Mouse (Mus musculus): ENCODE results near the gene Ext2. TPM values are rescaled to one million over a fixed set of nuclear protein-coding genes. Genes with fewer than 3 reads are reported as not detected.

The Ext2 gene
- polyA plus RNA-seq, 2 experiments: 80.7 to 115 TPM

DNA sequence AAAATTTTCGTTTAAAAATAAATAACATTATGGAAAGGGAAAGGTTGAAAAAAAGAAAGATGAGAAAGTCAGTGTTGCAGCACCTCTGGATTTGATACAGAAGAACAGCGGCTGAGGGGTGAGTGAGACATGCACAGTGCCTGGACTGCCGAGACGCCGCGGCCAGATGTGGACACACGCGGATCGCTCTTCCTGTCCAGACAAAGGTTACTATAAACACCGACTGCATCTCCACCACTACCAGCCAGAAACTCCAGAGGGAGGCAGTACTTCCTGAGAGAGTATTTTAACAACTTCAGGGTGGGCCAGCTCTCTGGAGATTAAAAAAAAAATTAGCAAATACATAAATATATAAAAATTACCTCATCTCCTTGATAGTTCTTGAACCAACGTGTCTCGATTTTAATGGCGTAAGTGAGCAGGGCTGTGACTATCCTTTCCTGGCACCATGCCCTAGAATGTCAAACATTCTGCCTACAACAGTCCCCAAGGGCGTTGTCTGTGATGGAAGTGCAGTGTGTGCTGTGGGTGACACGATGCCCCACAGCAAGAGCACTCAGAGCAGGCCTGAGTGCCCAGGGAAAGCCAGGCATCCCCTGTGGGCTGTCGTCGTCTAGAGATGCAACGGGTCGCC lies 25.1 kb downstream of the Ext2 start:
- no peak overlapping the region for H3K4me2 ChIP-seq (replicated peaks; ENCODE audit: low read depth, low read length, severe bottlenecking)

DNA sequence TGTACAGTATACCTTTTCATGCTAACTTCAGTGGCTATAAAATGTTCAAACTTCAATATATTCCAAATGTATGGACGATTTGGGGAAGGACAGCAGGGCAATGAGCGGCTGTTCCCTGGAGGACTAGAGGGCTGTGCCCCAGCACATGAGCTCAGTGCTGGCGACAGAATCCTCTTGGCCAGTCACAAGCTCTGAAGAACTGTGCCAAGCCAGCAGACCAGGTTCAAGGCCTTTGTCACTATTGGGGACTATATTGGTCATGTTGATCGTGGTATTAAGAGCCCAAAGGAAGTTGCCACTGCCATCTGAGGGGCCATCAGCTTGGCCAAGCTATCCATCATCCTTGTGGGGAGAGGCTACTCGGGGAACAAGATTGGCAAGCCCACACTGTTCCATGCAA lies 28.0 kb downstream of the Ext2 start:
- ATAC-seq (ENCODE audit: low FRiP score, low read depth) (no peak), DNase-seq (ENCODE audit: low spot score) (no peak)
- peaks cover 81% of the 10 kb centered on the region for H3K36me3 ChIP-seq (ENCODE audit: control insufficient read depth, insufficient read depth, low read length)
- WGBS: 89% methylated on average over 5 of the region's 5 CpGs
- H3K4me1 ChIP-seq (ENCODE audit: control insufficient read depth, insufficient read depth, low read length): no peaks in the 10 kb centered on the region; the same call in 1 of the 2 replicates
- H3K4me2 ChIP-seq (replicated peaks; ENCODE audit: low read depth, low read length, severe bottlenecking): no peak overlapping the region
- H3K9me3 ChIP-seq (ENCODE audit: control insufficient read depth, low read length): no peaks in the 10 kb centered on the region
- no peak overlapping the region for H3K27ac ChIP-seq (replicated peaks; ENCODE audit: low read depth, low read length)
- H3K9ac ChIP-seq (ENCODE audit: low read depth, low read length, severe bottlenecking): no peak overlapping the region
- H3K27me3 ChIP-seq (ENCODE audit: control insufficient read depth, insufficient read depth, low read length): no peaks in the 10 kb centered on the region
- no peak for TF ChIP-seq POLR2A (IDR thresholded peaks at IDR 0.05; ENCODE audit: borderline replicate concordance, extremely low read depth, insufficient read depth, insufficient read length)
- no peak overlapping the region for H3K4me3 ChIP-seq (replicated peaks; ENCODE audit: low read length)

More for the DNA sequence above, 25.1 kb downstream of the Ext2 start:
- Histone ChIP-seq H3K36me3 (ENCODE audit: control insufficient read depth, insufficient read depth, low read length) (peaks cover 78% of the 10 kb centered on the region), H3K4me3 (replicated peaks; ENCODE audit: low read length) (no peak overlapping the region), H3K9me3 (ENCODE audit: control insufficient read depth, low read length) (no peaks in the 10 kb centered on the region), H3K9ac (ENCODE audit: low read depth, low read length, severe bottlenecking) (no peak overlapping the region), H3K27me3 (ENCODE audit: control insufficient read depth, insufficient read depth, low read length) (no peaks in the 10 kb centered on the region), H3K27ac (replicated peaks; ENCODE audit: low read depth, low read length) (no peak overlapping the region), H3K4me1 (ENCODE audit: control insufficient read depth, insufficient read depth, low read length) (no peaks in the 10 kb centered on the region; the same call in 1 of the 2 replicates)
- peak; percentile 43 for DNase-seq (ENCODE audit: low spot score)
- TF ChIP-seq POLR2A (IDR thresholded peaks at IDR 0.05; ENCODE audit: borderline replicate concordance, extremely low read depth, insufficient read depth, insufficient read length): no peak
- WGBS: 73% methylated on average over 19 of the region's 19 CpGs
- ATAC-seq (ENCODE audit: low FRiP score, low read depth): peak; percentile 41; the same call in 1 of the 2 replicates

DNA sequence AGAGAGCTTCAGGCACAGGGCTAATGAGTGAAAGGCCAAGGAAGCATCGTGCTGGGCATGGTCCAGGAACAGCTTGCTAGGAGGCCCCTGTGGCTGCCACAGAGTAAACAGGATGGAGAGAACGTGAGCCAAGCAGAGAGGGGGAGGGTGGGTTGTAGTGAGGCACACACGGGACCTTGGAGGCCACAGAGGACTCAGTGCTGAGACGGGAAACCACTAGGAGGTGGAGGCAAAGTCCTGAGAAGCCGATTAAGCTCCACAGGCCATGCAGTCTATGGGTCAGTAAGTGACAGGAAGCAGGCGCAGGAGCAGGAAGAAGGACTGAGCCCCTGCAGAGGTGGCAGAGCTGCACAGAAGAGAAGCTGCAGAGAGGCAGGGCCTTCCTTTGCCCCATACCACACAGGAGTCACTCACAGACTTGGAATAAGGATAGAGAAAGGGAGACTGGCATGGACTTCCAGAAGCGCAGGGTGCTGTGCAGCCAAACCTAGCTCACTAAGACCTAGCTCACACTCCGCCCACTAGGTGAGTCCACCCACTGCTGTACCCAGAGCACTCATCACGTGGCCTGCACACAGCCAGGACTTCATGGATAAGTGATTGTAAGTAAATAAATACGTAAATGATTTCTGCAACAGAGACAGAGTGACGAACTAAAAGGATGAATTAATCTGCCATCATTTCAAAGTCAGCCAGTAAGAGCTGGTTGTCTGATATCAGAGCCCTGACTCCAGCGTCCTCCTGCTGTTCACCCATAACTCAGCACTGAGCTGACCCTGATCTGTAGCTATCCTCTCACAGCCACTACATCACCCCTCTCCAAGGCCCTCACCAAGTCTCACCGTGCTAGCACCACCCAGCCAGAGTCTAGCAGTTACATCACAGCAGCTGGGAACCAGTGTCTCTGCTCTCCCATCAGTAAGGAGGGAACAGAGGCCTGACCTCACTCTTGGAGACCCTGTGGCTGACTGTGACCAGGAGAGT lies 30.6 kb downstream of the Ext2 start:
- Histone ChIP-seq H3K9ac (ENCODE audit: low read depth, low read length, severe bottlenecking) (peak overlapping the region; percentile 16; the same call in 1 of the 2 replicates), H3K27me3 (ENCODE audit: control insufficient read depth, insufficient read depth, low read length) (no peaks in the 10 kb centered on the region; the same call in 1 of the 2 replicates), H3K4me2 (replicated peaks; ENCODE audit: low read depth, low read length, severe bottlenecking) (no peak overlapping the region), H3K4me1 (ENCODE audit: control insufficient read depth, insufficient read depth, low read length) (no peaks in the 10 kb centered on the region), H3K4me3 (replicated peaks; ENCODE audit: low read length) (no peak overlapping the region), H3K27ac (replicated peaks; ENCODE audit: low read depth, low read length) (no peak overlapping the region), H3K36me3 (ENCODE audit: control insufficient read depth, insufficient read depth, low read length) (peaks cover 74% of the 10 kb centered on the region), H3K9me3 (ENCODE audit: control insufficient read depth, low read length) (no peaks in the 10 kb centered on the region)
- 48% methylated on average over 13 of the region's 13 CpGs for WGBS
- ATAC-seq (ENCODE audit: low FRiP score, low read depth) (no peak), DNase-seq (ENCODE audit: low spot score) (peak; percentile 30)
- TF ChIP-seq POLR2A (IDR thresholded peaks at IDR 0.05; ENCODE audit: borderline replicate concordance, extremely low read depth, insufficient read depth, insufficient read length): no peak

DNA sequence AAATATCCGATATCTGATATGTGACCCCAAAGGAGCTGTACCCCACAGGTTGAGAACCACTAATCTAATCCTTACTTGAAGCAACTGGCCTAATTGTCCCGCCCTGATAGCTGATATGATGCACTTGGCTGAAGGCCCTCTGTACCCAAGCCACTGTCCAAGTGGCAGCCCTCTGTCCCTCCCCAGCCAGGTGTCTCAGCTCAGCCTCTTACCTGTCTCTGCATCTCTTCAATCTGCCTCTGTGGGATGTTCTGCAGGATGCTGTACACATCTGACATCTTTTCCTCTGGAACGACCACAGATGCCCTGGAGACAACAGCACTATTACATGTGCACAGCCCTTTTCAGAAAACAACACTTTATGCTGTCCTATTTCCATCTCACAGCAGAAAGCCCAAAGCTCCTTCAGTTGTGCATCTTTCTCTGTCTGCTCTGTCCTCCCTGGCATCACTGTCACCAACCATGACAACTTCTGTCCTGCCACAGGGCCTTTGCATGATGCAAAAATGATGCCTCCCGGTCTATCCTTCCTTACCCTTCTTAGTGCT lies 31.5 kb downstream of the Ext2 start:
- no peak for DNase-seq (ENCODE audit: low spot score)
- Histone ChIP-seq H3K4me1 (ENCODE audit: control insufficient read depth, insufficient read depth, low read length) (no peaks in the 10 kb centered on the region; the same call in 1 of the 2 replicates), H3K9ac (ENCODE audit: low read depth, low read length, severe bottlenecking) (no peak overlapping the region), H3K36me3 (ENCODE audit: control insufficient read depth, insufficient read depth, low read length) (peaks cover 65% of the 10 kb centered on the region), H3K9me3 (ENCODE audit: control insufficient read depth, low read length) (no peaks in the 10 kb centered on the region), H3K4me2 (replicated peaks; ENCODE audit: low read depth, low read length, severe bottlenecking) (no peak overlapping the region), H3K27me3 (ENCODE audit: control insufficient read depth, insufficient read depth, low read length) (no peaks in the 10 kb centered on the region; the same call in 1 of the 2 replicates), H3K27ac (replicated peaks; ENCODE audit: low read depth, low read length) (no peak overlapping the region), H3K4me3 (replicated peaks; ENCODE audit: low read length) (no peak overlapping the region)
- 87% methylated on average over 4 of the region's 4 CpGs for WGBS
- TF ChIP-seq POLR2A (IDR thresholded peaks at IDR 0.05; ENCODE audit: borderline replicate concordance, extremely low read depth, insufficient read depth, insufficient read length): no peak
- ATAC-seq (ENCODE audit: low FRiP score, low read depth): no peak

DNA sequence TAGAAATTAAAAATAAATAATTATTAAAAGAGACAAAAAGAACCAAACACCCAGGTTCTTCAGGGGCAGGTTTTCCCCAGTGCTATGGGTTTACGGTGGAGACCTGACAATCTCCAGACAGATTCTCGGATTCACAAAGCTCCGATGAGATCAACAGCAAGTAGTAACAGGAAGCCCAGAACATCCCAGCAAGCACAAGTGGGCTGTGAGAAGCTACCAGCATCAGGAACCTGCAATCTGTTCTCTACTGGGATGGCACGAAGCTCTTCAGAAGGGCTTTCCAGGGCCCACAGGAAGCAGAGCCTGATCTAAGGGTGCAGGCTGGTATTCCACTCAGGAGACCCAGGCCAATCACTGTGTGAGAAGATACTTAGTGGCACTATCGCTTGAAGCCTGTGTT lies 33.8 kb downstream of the Ext2 start:
- Histone ChIP-seq H3K4me2 (replicated peaks; ENCODE audit: low read depth, low read length, severe bottlenecking) (no peak overlapping the region), H3K27ac (replicated peaks; ENCODE audit: low read depth, low read length) (no peak overlapping the region), H3K4me3 (replicated peaks; ENCODE audit: low read length) (no peak overlapping the region), H3K27me3 (ENCODE audit: control insufficient read depth, insufficient read depth, low read length) (no peaks in the 10 kb centered on the region; the same call in 1 of the 2 replicates), H3K9me3 (ENCODE audit: control insufficient read depth, low read length) (no peaks in the 10 kb centered on the region), H3K9ac (ENCODE audit: low read depth, low read length, severe bottlenecking) (no peak overlapping the region), H3K36me3 (ENCODE audit: control insufficient read depth, insufficient read depth, low read length) (peaks cover 50% of the 10 kb centered on the region), H3K4me1 (ENCODE audit: control insufficient read depth, insufficient read depth, low read length) (no peaks in the 10 kb centered on the region; the same call in 1 of the 2 replicates)
- TF ChIP-seq POLR2A (IDR thresholded peaks at IDR 0.05; ENCODE audit: borderline replicate concordance, extremely low read depth, insufficient read depth, insufficient read length): no peak
- ATAC-seq (ENCODE audit: low FRiP score, low read depth) (no peak), DNase-seq (ENCODE audit: low spot score) (no peak)
- 88% methylated on average over 5 of the region's 5 CpGs for WGBS

Data from limb, embryonic 14.5 days (tissue).